Mouse (Mus musculus) heart, postnatal 0 days (tissue): ENCODE results near the gene Dnah9. TPM values are rescaled to one million over a fixed set of nuclear protein-coding genes. Genes with fewer than 3 reads are reported as not detected.

Experiments
- ATAC-seq: fragments of 200-750 bp; cut with Nextera tagmentation; 2 replicates; pipeline ENCODE4 v1.8.0; 2017; ENCODE audit warnings: low read depth, moderate number of reproducible peaks, moderate library complexity; ENCODE audit not compliant: insufficient read depth
- DNase-seq: peaks from one replicate; pipeline ENCODE4 v3.0.0-alpha.2; 2016; ENCODE audit warnings: low spot score
- H3K27ac ChIP-seq: fragments of 300-500 bp; sonication (generic); 2 replicates; pipeline ENCODE4 v1.5.1; 2014; ENCODE audit warnings: low read depth, mild to moderate bottlenecking
- H3K27me3 ChIP-seq: fragments of 300-500 bp; sonication (generic); 2 replicates; pipeline ENCODE4 v1.6.1; 2014; ENCODE audit warnings: low read length, mixed read lengths; ENCODE audit not compliant: control insufficient read depth, insufficient read depth
- H3K36me3 ChIP-seq: fragments of 300-500 bp; sonication (generic); replicated peaks from 2 replicates; pipeline ENCODE4 v1.6.1; 2014; ENCODE audit warnings: low read length, mixed read lengths; ENCODE audit not compliant: control insufficient read depth, insufficient read depth
- H3K4me1 ChIP-seq: fragments of 300-500 bp; sonication (generic); 2 replicates; pipeline ENCODE4 v1.6.1; 2014; ENCODE audit warnings: antibody characterized with exemption; ENCODE audit not compliant: control insufficient read depth, insufficient read depth
- H3K4me2 ChIP-seq: fragments of 300-500 bp; sonication (generic); 2 replicates; pipeline ENCODE4 v1.6.1; 2014; ENCODE audit warnings: low read depth, mild to moderate bottlenecking, low read length, moderate library complexity
- H3K4me3 ChIP-seq: fragments of 300-500 bp; sonication (generic); 2 replicates; pipeline ENCODE4 v1.5.1; 2014; ENCODE audit warnings: low read depth, low read length
- H3K9ac ChIP-seq: fragments of 300-500 bp; sonication (generic); replicated peaks from 2 replicates; pipeline ENCODE4 v1.6.1; 2014; ENCODE audit warnings: low read depth, low read length, mixed read lengths
- H3K9me3 ChIP-seq: fragments of 300-500 bp; sonication (generic); replicated peaks from 2 replicates; pipeline ENCODE4 v1.6.1; 2016; ENCODE audit warnings: low read length; ENCODE audit not compliant: control insufficient read depth
- CTCF ChIP-seq: IDR thresholded peaks from 2 replicates; pipeline ENCODE4 v1.5.1; 2016; ENCODE audit warnings: antibody characterized with exemption, control low read depth, low read depth
- EP300 ChIP-seq: IDR thresholded peaks from 2 replicates; pipeline ENCODE4 v1.6.1; 2016; ENCODE audit warnings: antibody characterized with exemption, low read depth
- WGBS: fragments of 180-500 bp; shearing (Covaris S2); extraction: QIAGEN DNeasy Blood & Tissue Kit; methylation state at CpG from one replicate; pipeline ENCODE4 v1.1.7; 2014; 5-methylcytosine and 5-hydroxymethylcytosine counted together
- polyA plus RNA-seq: library from polyadenylated mRNA; unstranded; fragments of >200 nt; fragmentation: Nextera tagmentation; extraction: Ambion mirVana; gene quantifications from 2 replicates; pipeline ENCODE4 v1.2.1, GENCODE M21; 2015
- total RNA-seq: library from RNA; depleted of rRNA; stranded (reverse); fragments of >200 nt; gene quantifications from 2 replicates; pipeline ENCODE4 v1.2.3, GENCODE M21; 2014; ENCODE audit warnings: low replicate concordance

The Dnah9 gene
- total and polyA plus RNA-seq, 2 experiments from 2014 or later = 1.0 TPM; not detected in 1

- Histone ChIP-seq H3K9ac (no peak overlapping the region), H3K27ac (no peak overlapping the region), H3K9me3 (no peaks in the 10 kb centered on the region), H3K4me2 (no peak overlapping the region), H3K27me3 (no peaks in the 10 kb centered on the region), H3K4me1 (no peaks in the 10 kb centered on the region), H3K4me3 (no peak overlapping the region), H3K36me3 (no peaks in the 10 kb centered on the region)
- DNase-seq (no peak), ATAC-seq (no peak)
- TF ChIP-seq CTCF (no peak), EP300 (no peak)
- 62% methylated on average over 2 of the region's 2 CpGs for WGBS
Measured at GRCm38 (mm10) chr11:66042531-66042930, 125.8 kb downstream of the Dnah9 start.

- 89% methylated on average over 1 of the region's 1 CpGs for WGBS
- Histone ChIP-seq H3K9ac (no peak overlapping the region), H3K4me1 (no peaks in the 10 kb centered on the region), H3K4me3 (no peak overlapping the region), H3K27me3 (no peaks in the 10 kb centered on the region), H3K9me3 (no peaks in the 10 kb centered on the region), H3K36me3 (no peaks in the 10 kb centered on the region), H3K27ac (no peak overlapping the region), H3K4me2 (no peak overlapping the region)
- ATAC-seq = no peak
- no peak for DNase-seq
- no peak for TF ChIP-seq CTCF
- TF ChIP-seq EP300 = no peak
Measured at GRCm38 (mm10) chr11:66025728-66026127, 142.6 kb downstream of the Dnah9 start.

GRCm38 (mm10) chr11:65975871-65976270 is 192.5 kb downstream of the Dnah9 start:
- no peaks in the 10 kb centered on the region for H3K27me3 ChIP-seq
- DNase-seq (no peak), ATAC-seq (no peak)
- H3K4me1 ChIP-seq = no peaks in the 10 kb centered on the region
- H3K4me3 ChIP-seq = no peak overlapping the region
- no peak for TF ChIP-seq CTCF
- TF ChIP-seq EP300 = no peak
- H3K27ac ChIP-seq = no peak overlapping the region
- WGBS = 50% methylated on average over 3 of the region's 3 CpGs
- H3K36me3 ChIP-seq = no peaks in the 10 kb centered on the region
- no peak overlapping the region for H3K9ac ChIP-seq
- no peak overlapping the region for H3K4me2 ChIP-seq
- H3K9me3 ChIP-seq = no peaks in the 10 kb centered on the region

GRCm38 (mm10) chr11:65930796-65931195 is 237.6 kb downstream of the Dnah9 start:
- no peak overlapping the region for H3K9ac ChIP-seq
- WGBS = 68% methylated on average over 2 of the region's 2 CpGs
- ATAC-seq = no peak
- no peak overlapping the region for H3K4me2 ChIP-seq
- H3K27ac ChIP-seq = no peak overlapping the region
- H3K4me3 ChIP-seq = no peak overlapping the region
- no peaks in the 10 kb centered on the region for H3K36me3 ChIP-seq
- no peaks in the 10 kb centered on the region for H3K27me3 ChIP-seq
- no peak for DNase-seq
- no peaks in the 10 kb centered on the region for H3K4me1 ChIP-seq
- no peaks in the 10 kb centered on the region for H3K9me3 ChIP-seq
- TF ChIP-seq EP300 (no peak), CTCF (no peak)

- H3K36me3 ChIP-seq = no peaks in the 10 kb centered on the region
- no peak for TF ChIP-seq CTCF
- no peak for TF ChIP-seq EP300
- H3K4me3 ChIP-seq = no peak overlapping the region
- H3K27me3 ChIP-seq = no peaks in the 10 kb centered on the region
- DNase-seq = no peak
- 61% methylated on average over 4 of the region's 4 CpGs for WGBS
- no peak overlapping the region for H3K9ac ChIP-seq
- H3K4me2 ChIP-seq = no peak overlapping the region
- H3K9me3 ChIP-seq = no peaks in the 10 kb centered on the region
- H3K4me1 ChIP-seq = no peaks in the 10 kb centered on the region
- no peak for ATAC-seq
- H3K27ac ChIP-seq = no peak overlapping the region
Measured at GRCm38 (mm10) chr11:65930359-65930758, 238.0 kb downstream of the Dnah9 start.

GRCm38 (mm10) chr11:65927962-65928361 is 240.4 kb downstream of the Dnah9 start:
- ATAC-seq = no peak
- DNase-seq = no peak
- no peaks in the 10 kb centered on the region for H3K9me3 ChIP-seq
- H3K27ac ChIP-seq = no peak overlapping the region
- H3K9ac ChIP-seq = no peak overlapping the region
- no peaks in the 10 kb centered on the region for H3K36me3 ChIP-seq
- no peaks in the 10 kb centered on the region for H3K4me1 ChIP-seq
- no peaks in the 10 kb centered on the region for H3K27me3 ChIP-seq
- no peak overlapping the region for H3K4me2 ChIP-seq
- H3K4me3 ChIP-seq = no peak overlapping the region
- no peak for TF ChIP-seq EP300
- no peak for TF ChIP-seq CTCF
- WGBS = 42% methylated on average over 1 of the region's 1 CpGs
